Mouse (Mus musculus) kidney, embryonic 14.5 days (tissue): ENCODE measurements around the gene Lexm. TPM values are rescaled to one million over a fixed set of nuclear protein-coding genes. Genes with fewer than 3 reads are reported as not detected.

Experiments
- ATAC-seq: fragments of 200-750 bp; cut with Nextera tagmentation; 2 replicates; pipeline ENCODE4 v1.8.0; 2017; ENCODE audit warnings: moderate number of reproducible peaks, mild to moderate bottlenecking, moderate TSS enrichment, moderate library complexity; ENCODE audit not compliant: low FRiP score, low TSS enrichment
- H3K27ac ChIP-seq: fragments of 300-500 bp; sonication (generic); 2 replicates; pipeline ENCODE4 v1.5.1; 2014; ENCODE audit warnings: low read depth, mild to moderate bottlenecking, low read length, moderate library complexity, mixed read lengths
- H3K27me3 ChIP-seq: fragments of 300-500 bp; sonication (generic); 2 replicates; pipeline ENCODE4 v1.6.1; 2014; ENCODE audit warnings: mild to moderate bottlenecking, low read length; ENCODE audit not compliant: control insufficient read depth, insufficient read depth
- H3K36me3 ChIP-seq: fragments of 300-500 bp; sonication (generic); 2 replicates; pipeline ENCODE4 v1.6.1; 2014; ENCODE audit warnings: low read length, mixed read lengths; ENCODE audit not compliant: control insufficient read depth, insufficient read depth
- H3K4me1 ChIP-seq: fragments of 300-500 bp; sonication (generic); 2 replicates; pipeline ENCODE4 v1.6.1; 2014; ENCODE audit warnings: low read length, mixed read lengths; ENCODE audit not compliant: control insufficient read depth, insufficient read depth
- H3K4me2 ChIP-seq: fragments of 300-500 bp; sonication (generic); replicated peaks from 2 replicates; pipeline ENCODE4 v1.6.1; 2014; ENCODE audit warnings: low read depth, mild to moderate bottlenecking, low read length
- H3K4me3 ChIP-seq: fragments of 300-500 bp; sonication (generic); 2 replicates; pipeline ENCODE4 v1.5.1; 2014; ENCODE audit warnings: mild to moderate bottlenecking, low read length
- H3K9ac ChIP-seq: fragments of 300-500 bp; sonication (generic); 2 replicates; pipeline ENCODE4 v1.6.1; 2014; ENCODE audit warnings: low read depth, mild to moderate bottlenecking, low read length, moderate library complexity
- H3K9me3 ChIP-seq: fragments of 300-500 bp; sonication (generic); 2 replicates; pipeline ENCODE4 v1.6.1; 2016; ENCODE audit warnings: low read length; ENCODE audit not compliant: control insufficient read depth
- WGBS: fragments of 180-500 bp; shearing (Covaris S2); extraction: QIAGEN DNeasy Blood & Tissue Kit; methylation state at CpG from one replicate; pipeline ENCODE4 v1.1.7; 2014; 5-methylcytosine and 5-hydroxymethylcytosine counted together
- polyA plus RNA-seq: library from polyadenylated mRNA; unstranded; fragments of >200 nt; fragmentation: Nextera tagmentation; extraction: Ambion mirVana; gene quantifications from 2 replicates; pipeline ENCODE4 v1.2.1, GENCODE M21; 2014

The Lexm gene
- polyA plus RNA-seq = not detected in 2 replicates

DNA sequence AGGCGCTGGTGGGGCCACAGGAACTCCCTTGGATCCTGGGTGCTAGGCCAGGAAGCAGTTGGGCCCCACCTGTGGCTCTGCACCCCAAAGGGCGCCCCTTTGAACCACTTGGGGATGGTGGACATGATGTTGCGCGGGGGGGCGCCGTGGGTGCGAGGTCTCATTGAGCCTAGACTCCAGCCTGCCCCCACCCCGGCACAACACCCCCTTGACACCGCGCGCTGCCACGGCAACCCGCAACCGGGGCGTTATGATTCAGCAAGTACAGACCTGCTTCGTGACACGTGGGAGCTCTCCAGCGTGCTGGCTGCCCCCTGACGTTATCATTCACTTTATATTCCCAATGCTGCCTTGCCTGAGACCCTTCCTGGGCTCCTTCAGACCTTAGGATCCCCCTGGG, at the start of gene Lexm:
Gene Lexm, minus strand, starts transcription at position 186 of the 400 bp plus-strand sequence.
- Histone ChIP-seq H3K9ac (no peak within 1 kb of the TSS), H3K27ac (no peak within 1 kb of the TSS), H3K9me3 (no peaks in the 10 kb centered on the region), H3K4me3 (no peak within 1 kb of the TSS), H3K36me3 (no peaks in the 10 kb centered on the region), H3K4me1 (peaks cover 6% of the 10 kb centered on the region; the same call in 1 of the 2 replicates), H3K4me2 (peak within 1 kb of the TSS; percentile 31), H3K27me3 (peaks cover 8% of the 10 kb centered on the region)
- 1% methylated on average over 18 of the region's 19 CpGs for WGBS
- 0 out of 2 replicates have a peak, but pooled peaks have one; percentile 22 for ATAC-seq

DNA sequence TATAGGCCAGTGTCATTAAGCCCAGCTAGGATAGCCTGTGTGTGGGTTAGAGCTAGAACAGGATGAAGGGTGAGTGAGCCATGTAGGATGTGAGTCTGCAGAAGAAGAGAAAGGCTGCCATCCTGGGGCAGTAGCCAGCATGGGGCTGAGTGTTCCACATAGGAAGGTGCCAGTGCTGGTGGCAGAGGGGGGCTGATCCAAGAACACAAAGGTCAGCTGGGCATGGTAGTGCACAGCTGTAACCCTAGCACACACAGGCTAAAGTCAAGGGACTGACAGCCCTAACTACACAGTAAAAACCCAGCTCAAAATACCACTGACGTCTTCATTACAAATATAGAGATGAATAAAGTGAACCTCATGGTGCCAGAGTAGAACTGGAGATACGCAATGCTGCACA, 49.5 kb upstream of the Lexm start:
- Histone ChIP-seq H3K36me3 (peaks cover 98% of the 10 kb centered on the region), H3K4me2 (no peak overlapping the region), H3K27ac (no peak overlapping the region), H3K27me3 (no peaks in the 10 kb centered on the region), H3K9me3 (no peaks in the 10 kb centered on the region), H3K4me1 (no peaks in the 10 kb centered on the region), H3K4me3 (no peak overlapping the region), H3K9ac (no peak overlapping the region)
- WGBS = 92% methylated on average over 2 of the region's 2 CpGs
- ATAC-seq = no peak

DNA sequence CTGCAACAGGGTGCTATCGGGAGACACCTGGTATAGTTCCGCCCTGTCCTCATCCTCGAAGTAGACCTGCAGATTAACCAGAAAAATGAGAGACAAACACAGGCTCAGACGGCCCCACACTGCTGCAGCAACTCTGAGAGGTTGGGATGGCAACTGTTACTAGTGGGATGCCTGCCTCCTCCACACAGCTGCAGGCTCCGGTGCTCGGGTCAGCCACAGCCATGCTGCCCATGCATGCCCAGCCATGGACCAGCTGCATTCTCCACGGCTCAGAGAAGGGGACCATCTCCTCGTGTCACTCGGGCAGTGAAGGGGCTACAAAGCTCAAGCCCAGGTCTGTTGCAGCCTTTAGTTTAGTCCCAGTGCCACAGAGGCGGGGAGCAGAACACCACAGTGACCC, 48.6 kb upstream of the Lexm start:
- Histone ChIP-seq H3K4me3 (no peak overlapping the region), H3K27me3 (no peaks in the 10 kb centered on the region), H3K27ac (no peak overlapping the region), H3K9me3 (no peaks in the 10 kb centered on the region), H3K9ac (no peak overlapping the region), H3K4me1 (no peaks in the 10 kb centered on the region), H3K36me3 (peaks cover 93% of the 10 kb centered on the region), H3K4me2 (no peak overlapping the region)
- WGBS = 76% methylated on average over 10 of the region's 10 CpGs
- ATAC-seq = no peak

DNA sequence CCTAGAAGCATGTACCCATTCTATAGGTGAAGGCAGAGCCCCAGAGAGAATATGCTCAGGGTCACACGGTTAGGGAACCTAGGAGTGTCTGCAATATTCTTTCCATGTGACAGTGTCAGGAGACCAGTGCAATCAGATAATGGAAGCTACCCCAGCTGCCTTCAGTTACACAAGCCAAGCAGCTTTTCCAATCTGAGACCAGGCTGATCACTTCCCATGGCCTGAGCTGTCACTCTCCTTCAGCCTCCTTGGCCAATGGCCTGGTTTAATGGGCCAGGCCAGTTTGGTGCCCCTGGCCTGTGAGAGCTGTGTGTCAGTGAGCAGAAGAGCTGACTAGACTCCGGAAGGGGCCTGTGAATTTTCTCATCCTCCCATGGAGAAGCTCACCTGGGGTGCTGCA, 48.2 kb upstream of the Lexm start:
- Histone ChIP-seq H3K27ac (no peak overlapping the region), H3K9me3 (no peaks in the 10 kb centered on the region), H3K4me2 (no peak overlapping the region), H3K4me3 (no peak overlapping the region), H3K36me3 (peaks cover 92% of the 10 kb centered on the region), H3K4me1 (no peaks in the 10 kb centered on the region), H3K9ac (no peak overlapping the region), H3K27me3 (no peaks in the 10 kb centered on the region)
- WGBS = 94% methylated on average over 2 of the region's 2 CpGs
- ATAC-seq = no peak

DNA sequence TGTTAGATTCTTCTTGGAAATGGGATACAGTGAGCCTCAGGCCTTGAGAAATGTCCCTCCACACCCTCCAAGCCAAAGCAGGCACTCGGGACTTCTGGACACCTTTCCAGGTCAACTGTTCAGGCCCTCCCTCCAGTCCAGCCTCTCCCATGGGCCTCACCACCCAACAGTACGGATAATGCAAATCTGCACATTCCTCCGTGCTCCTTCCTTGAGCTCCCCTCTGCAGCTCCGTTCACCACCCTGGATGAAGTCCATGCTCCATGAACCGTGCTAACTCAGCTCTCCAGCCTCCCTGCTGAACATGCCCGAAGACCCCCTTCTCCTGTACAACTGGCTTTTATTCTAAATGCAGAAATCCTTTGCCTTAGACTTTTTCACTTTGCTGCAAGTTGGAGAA, 47.7 kb upstream of the Lexm start:
- Histone ChIP-seq H3K9me3 (no peaks in the 10 kb centered on the region), H3K4me1 (no peaks in the 10 kb centered on the region), H3K36me3 (peaks cover 92% of the 10 kb centered on the region), H3K27me3 (no peaks in the 10 kb centered on the region), H3K9ac (no peak overlapping the region), H3K4me2 (no peak overlapping the region), H3K4me3 (no peak overlapping the region), H3K27ac (no peak overlapping the region)
- no peak for ATAC-seq
- WGBS = 88% methylated on average over 6 of the region's 6 CpGs

DNA sequence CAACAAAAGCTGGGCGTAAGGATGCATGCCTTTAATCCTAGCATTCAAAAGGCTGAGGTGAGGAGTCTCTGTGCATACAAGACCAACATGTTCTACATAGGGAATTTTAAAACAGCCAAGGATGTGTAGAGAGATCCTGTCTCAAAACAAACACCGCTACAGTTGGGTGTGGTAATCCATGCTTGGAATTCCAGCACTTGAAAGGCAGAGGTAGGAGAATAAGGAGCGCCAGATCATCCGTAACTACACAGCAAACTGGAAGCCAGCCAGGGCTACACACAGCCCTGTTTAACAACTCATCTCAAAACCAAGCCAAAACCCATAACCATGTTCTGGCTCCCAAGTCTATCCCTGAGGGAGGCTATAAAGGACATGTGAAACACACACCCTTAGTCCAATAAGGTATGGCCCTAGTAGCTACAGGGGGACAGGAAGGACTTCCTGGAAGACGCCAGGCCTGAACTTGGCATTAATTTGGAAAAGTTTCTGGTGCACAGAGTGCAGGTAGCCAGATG, 47.0 kb upstream of the Lexm start:
- no peak for ATAC-seq
- 87% methylated on average over 5 of the region's 5 CpGs for WGBS
- H3K4me1 ChIP-seq = no peaks in the 10 kb centered on the region
- no peaks in the 10 kb centered on the region for H3K27me3 ChIP-seq
- no peaks in the 10 kb centered on the region for H3K9me3 ChIP-seq
- H3K4me2 ChIP-seq = no peak overlapping the region
- peaks cover 90% of the 10 kb centered on the region for H3K36me3 ChIP-seq
- H3K9ac ChIP-seq = no peak overlapping the region
- H3K4me3 ChIP-seq = no peak overlapping the region
- no peak overlapping the region for H3K27ac ChIP-seq

DNA sequence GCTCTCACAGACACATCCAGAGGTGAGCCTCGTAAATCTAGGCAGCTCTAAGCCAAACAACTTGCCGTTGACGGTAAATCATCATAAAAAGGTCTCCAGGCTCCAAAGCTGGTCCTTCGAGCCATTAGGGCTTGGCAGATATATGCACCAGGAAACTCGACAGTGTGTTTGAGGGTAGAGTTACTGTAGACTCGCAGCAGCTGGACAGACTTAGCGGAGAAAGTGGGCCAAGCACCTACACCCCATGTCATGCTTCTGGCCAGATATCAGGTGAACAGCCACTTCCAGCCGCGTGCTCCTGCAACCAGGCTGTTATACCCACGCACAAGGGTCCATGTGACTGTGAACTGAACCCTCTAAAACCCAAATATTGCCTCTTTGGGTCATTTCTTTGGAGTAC, 38.6 kb upstream of the Lexm start:
- Histone ChIP-seq H3K9me3 (no peaks in the 10 kb centered on the region), H3K27me3 (no peaks in the 10 kb centered on the region), H3K36me3 (peaks cover 40% of the 10 kb centered on the region), H3K27ac (no peak overlapping the region), H3K4me2 (no peak overlapping the region), H3K4me3 (no peak overlapping the region), H3K4me1 (peaks cover 21% of the 10 kb centered on the region), H3K9ac (no peak overlapping the region)
- no peak; the same call in 1 of the 2 replicates for ATAC-seq
- WGBS = 28% methylated on average over 10 of the region's 10 CpGs

DNA sequence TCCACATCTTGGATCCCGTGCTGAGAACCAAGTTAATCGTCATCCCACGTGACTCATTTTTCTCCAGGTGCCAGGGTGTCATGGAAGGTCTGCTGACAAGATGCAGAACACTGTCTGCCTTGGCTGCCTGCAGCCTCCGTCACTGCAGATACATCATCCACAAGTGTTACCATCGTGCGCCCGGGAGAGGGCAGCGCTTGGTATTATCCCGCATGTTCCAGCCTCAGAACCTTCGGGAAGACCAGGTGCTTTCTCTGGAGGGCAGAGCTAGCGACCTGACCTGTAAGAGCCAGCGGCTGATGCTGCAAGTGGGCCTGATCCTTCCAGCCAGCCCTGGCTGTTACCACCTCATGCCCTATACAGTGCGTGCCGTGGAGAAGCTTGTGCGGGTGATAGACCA, 36.0 kb upstream of the Lexm start:
- Histone ChIP-seq H3K9me3 (no peaks in the 10 kb centered on the region), H3K4me2 (no peak overlapping the region), H3K9ac (no peak overlapping the region), H3K36me3 (peaks cover 22% of the 10 kb centered on the region), H3K4me1 (peaks cover 21% of the 10 kb centered on the region), H3K27me3 (no peaks in the 10 kb centered on the region), H3K27ac (no peak overlapping the region), H3K4me3 (no peak overlapping the region)
- no peak for ATAC-seq
- 94% methylated on average over 15 of the region's 15 CpGs for WGBS

DNA sequence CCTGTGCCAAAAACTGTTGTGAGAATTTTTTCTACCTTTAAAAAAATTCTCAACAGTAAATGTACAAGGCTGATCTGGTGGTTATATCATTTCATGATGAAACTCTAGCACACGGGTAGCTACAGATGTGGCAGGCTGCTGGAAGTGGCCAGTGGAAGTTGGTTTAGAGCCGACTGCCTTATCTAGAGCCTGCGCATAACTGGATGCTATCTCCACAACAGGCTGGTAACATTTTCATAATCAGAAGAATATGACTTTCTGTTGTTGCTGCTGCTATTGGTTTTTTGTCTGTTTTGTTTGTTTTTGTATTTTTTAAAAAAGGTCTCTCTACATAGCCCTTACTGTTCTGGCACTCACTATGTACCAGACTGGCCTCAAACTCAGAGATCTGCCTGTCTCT, 35.5 kb upstream of the Lexm start:
- ATAC-seq = no peak
- H3K4me1 ChIP-seq = peaks cover 21% of the 10 kb centered on the region
- H3K27me3 ChIP-seq = no peaks in the 10 kb centered on the region
- no peaks in the 10 kb centered on the region for H3K9me3 ChIP-seq
- no peak overlapping the region for H3K4me2 ChIP-seq
- no peak overlapping the region for H3K27ac ChIP-seq
- 96% methylated on average over 3 of the region's 3 CpGs for WGBS
- H3K4me3 ChIP-seq = no peak overlapping the region
- no peak overlapping the region for H3K9ac ChIP-seq
- peaks cover 20% of the 10 kb centered on the region; the same call in 1 of the 2 replicates for H3K36me3 ChIP-seq
